Mouse (Mus musculus): ENCODE measurements around the gene Fbln1.

GRCm38 (mm10) chr15:85295544-85295943 lies 89.8 kb downstream of the Fbln1 start:
- TF ChIP-seq CTCF (IDR thresholded peaks at IDR 0.05; ENCODE audit: control insufficient read depth, insufficient read depth, insufficient replicate concordance, low read depth, low read length) (no peak), POLR2A (IDR thresholded peaks at IDR 0.05; ENCODE audit: control insufficient read depth, low read depth, low read length) (no peak)

All from testis, adult 2 months (tissue).